Mouse (Mus musculus) intestine, embryonic 16.5 days (tissue): ENCODE results near the gene Slc1a5. TPM values are rescaled to one million over a fixed set of nuclear protein-coding genes. Genes with fewer than 3 reads are reported as not detected.
A peak's percentile ranks its signal among the peaks of the same experiment; 100 is the strongest.

Experiments used
- ATAC-seq: fragments of 200-750 bp; cut with Nextera tagmentation; 2 replicates; pipeline ENCODE4 v1.8.0; 2017; ENCODE audit warnings: moderate TSS enrichment, moderate library complexity
- H3K27ac ChIP-seq: fragments of 300-500 bp; sonication (generic); 2 replicates; pipeline ENCODE4 v1.5.1; 2014; ENCODE audit warnings: mild to moderate bottlenecking, low read length
- H3K27me3 ChIP-seq: fragments of 300-500 bp; sonication (generic); replicated peaks from 2 replicates; pipeline ENCODE4 v1.6.1; 2014; ENCODE audit warnings: low read length, control low read depth, mixed read lengths; ENCODE audit not compliant: control insufficient read depth, insufficient read depth
- H3K36me3 ChIP-seq: fragments of 300-500 bp; sonication (generic); 2 replicates; pipeline ENCODE4 v1.6.1; 2014; ENCODE audit warnings: low read length, control low read depth; ENCODE audit not compliant: control insufficient read depth, insufficient read depth
- H3K4me1 ChIP-seq: fragments of 300-500 bp; sonication (generic); 2 replicates; pipeline ENCODE4 v1.6.1; 2014; ENCODE audit warnings: low read length, control low read depth, mixed read lengths; ENCODE audit not compliant: control insufficient read depth, insufficient read depth
- H3K4me2 ChIP-seq: fragments of 300-500 bp; sonication (generic); 2 replicates; pipeline ENCODE4 v1.6.1; 2014; ENCODE audit warnings: low read depth, low read length, control low read depth
- H3K4me3 ChIP-seq: fragments of 300-500 bp; sonication (generic); 2 replicates; pipeline ENCODE4 v1.5.1; 2014; ENCODE audit warnings: mild to moderate bottlenecking, low read length
- H3K9ac ChIP-seq: fragments of 300-500 bp; sonication (generic); 2 replicates; pipeline ENCODE4 v1.6.1; 2014; ENCODE audit warnings: low read depth, low read length
- H3K9me3 ChIP-seq: fragments of 300-500 bp; sonication (generic); 2 replicates; pipeline ENCODE4 v1.6.1; 2016; ENCODE audit warnings: low read length, control low read depth; ENCODE audit not compliant: control insufficient read depth
- WGBS: fragments of 180-500 bp; shearing (Covaris S2); extraction: QIAGEN DNeasy Blood & Tissue Kit; methylation state at CpG from one replicate; pipeline ENCODE4 v1.1.7; 2014; 5-methylcytosine and 5-hydroxymethylcytosine counted together
- polyA plus RNA-seq: library from polyadenylated mRNA; unstranded; fragments of >200 nt; fragmentation: Nextera tagmentation; extraction: Ambion mirVana; gene quantifications from 2 replicates; pipeline ENCODE4 v1.2.1, GENCODE M21; 2015

Slc1a5 gene
- polyA plus RNA-seq: 44.5 and 49.0 TPM in 2 replicates

DNA sequence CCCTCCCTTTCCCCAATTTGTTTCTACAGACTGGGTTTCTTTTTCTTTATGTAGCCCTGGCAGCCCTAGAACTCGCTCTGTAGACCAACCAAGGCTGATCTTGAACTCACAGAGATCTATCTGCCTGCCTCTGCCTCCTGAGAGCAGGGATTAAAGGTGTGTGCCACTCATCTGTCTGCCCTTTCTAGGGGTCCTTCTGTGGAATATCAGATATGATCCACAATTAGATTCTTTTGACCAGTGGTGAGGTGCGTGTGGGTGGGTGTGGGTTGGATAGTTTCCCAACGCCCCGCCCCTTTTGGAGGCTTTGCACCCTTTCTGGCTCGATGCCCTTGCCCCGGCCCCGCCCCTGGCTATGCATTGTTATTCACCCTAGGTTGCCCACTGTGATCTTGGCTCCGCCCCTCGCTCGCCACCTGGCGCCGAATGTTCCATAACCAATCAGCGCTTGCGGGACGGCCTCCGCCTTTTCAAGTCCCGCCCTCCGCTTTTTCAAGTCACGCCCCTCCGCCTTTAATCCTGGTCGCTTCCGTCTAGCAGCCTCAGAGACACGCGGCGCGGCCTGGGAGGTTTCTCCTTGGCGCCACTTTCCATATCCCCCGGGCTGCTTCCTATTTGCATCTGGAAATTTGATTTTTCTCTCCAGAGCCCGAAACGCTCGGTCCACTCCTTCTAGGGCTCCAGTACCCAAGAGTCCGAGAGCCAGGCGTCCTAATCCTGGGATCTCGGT is at the start of gene Slc1a5:
Gene Slc1a5, plus strand, starts transcription at position 516 of the 730 bp plus-strand sequence.
- peak within 1 kb of the TSS; percentile 82 for H3K9ac ChIP-seq
- no peaks in the 10 kb centered on the region for H3K36me3 ChIP-seq
- H3K4me3 ChIP-seq: peak within 1 kb of the TSS; percentile 78
- H3K4me1 ChIP-seq: peaks cover 25% of the 10 kb centered on the region; the same call in 1 of the 2 replicates
- H3K27me3 ChIP-seq: no peaks in the 10 kb centered on the region
- H3K4me2 ChIP-seq: peak within 1 kb of the TSS; percentile 97
- peak; percentile 76 for ATAC-seq
- H3K27ac ChIP-seq: peak within 1 kb of the TSS; percentile 68
- no peaks in the 10 kb centered on the region for H3K9me3 ChIP-seq
- 3% methylated on average over 34 of the region's 34 CpGs for WGBS

DNA sequence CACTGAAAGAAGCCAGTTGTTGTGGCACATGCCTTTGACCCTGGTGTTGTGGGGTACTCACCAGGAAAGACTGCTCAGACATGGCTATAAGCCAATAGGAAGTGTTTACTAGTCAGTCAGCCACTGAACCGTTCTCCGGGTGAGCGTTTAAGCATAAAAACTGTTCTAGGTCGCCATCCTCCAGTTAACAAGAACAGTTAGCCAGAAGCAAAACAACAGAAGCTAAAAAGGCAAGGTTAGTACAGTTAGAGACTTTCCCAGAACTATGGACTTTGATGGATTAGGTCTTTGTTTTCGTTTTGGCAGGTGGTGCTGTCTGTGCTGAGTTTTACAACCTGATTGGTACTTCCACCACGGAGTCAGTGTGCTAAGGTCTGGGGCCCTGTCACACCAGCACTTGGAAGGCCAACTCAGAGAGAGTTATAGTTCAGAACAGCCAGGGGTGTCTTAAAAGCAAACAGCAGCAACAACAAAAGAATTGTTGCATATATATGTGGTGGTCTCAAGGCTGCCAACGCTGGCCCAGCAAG is 49.2 kb upstream of the Slc1a5 start:
- Histone ChIP-seq H3K27ac (peak overlapping the region; percentile 38; the same call in 1 of the 2 replicates), H3K4me1 (peaks cover 11% of the 10 kb centered on the region)
- ATAC-seq: peak; percentile 64

DNA sequence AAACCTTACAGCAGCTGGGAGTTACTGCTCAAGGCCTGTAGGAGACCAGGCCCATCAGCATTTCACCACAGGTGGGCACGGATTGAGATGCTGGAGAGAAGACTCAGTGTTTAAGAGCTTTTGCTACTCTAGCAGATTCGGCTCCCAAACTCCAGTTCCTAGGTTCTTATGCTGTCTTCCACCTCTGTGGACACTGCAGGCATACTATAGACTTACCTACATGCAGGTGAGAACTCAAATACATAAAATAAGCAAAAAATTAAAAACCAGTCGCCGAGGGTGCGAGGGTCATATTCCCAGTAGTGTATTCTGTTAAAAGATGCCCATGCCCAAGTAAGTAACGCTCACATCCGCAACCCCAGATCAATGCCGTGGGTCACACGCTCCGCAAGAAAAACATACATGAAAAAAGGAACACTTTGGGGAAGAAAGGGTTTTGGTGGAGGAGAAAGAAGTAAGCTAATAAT is 43.5 kb upstream of the Slc1a5 start:
- no peaks in the 10 kb centered on the region for H3K9me3 ChIP-seq
- ATAC-seq: peak; percentile 30
- peak overlapping the region; percentile 84 for H3K4me3 ChIP-seq
- WGBS: 38% methylated on average over 10 of the region's 10 CpGs
- H3K4me1 ChIP-seq: peaks cover 9% of the 10 kb centered on the region
- no peaks in the 10 kb centered on the region for H3K36me3 ChIP-seq
- H3K9ac ChIP-seq: peak overlapping the region; percentile 40; the same call in 1 of the 2 replicates
- H3K4me2 ChIP-seq: peak overlapping the region; percentile 43
- no peaks in the 10 kb centered on the region for H3K27me3 ChIP-seq
- no peak overlapping the region for H3K27ac ChIP-seq

More for the DNA sequence above, 49.2 kb upstream of the Slc1a5 start:
- no peak overlapping the region for H3K4me3 ChIP-seq
- H3K9ac ChIP-seq: no peak overlapping the region
- no peaks in the 10 kb centered on the region for H3K9me3 ChIP-seq
- H3K36me3 ChIP-seq: no peaks in the 10 kb centered on the region
- H3K27me3 ChIP-seq: no peaks in the 10 kb centered on the region
- WGBS: 46% methylated on average over 7 of the region's 7 CpGs
- H3K4me2 ChIP-seq: no peak overlapping the region

DNA sequence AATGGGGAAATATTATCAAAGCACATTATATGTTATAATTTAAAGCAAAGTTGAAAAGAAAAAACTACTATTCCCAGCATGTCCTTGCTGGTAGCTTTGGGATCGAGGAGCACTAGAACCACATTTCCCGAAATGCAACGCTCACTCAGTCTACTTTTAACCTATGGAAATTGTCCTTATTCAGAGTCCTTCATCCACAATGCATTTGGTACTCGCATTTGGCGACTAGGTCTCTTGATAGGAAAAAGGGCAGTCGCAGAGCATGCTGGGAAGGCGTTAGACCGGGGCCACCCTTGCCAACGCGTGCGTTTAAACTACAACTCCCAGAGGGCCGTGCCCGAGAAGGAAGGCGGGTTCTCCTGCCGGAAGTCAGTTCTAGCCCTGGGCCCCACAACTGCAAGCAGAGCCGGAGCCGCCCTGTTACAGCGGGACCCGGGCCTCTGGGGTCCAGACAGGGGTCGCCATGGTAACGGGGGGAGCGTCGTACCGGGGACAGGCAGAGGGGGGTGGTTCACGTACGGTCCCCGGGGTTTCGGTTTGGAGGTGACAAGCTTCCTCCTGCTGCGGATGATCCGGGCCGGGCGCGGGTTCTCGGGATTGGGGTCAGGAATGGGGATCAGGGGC is 43.0 kb upstream of the Slc1a5 start, which contains the start of gene Ap2s1:
Gene Ap2s1, plus strand, starts transcription at position 338 of the 624 bp plus-strand sequence.
- ATAC-seq: peak; percentile 98
- peak within 1 kb of the TSS; percentile 84 for H3K4me3 ChIP-seq
- H3K27ac ChIP-seq: 0 out of 2 replicates have a peak within 1 kb of the TSS, but pooled peaks have one; percentile 35
- H3K9ac ChIP-seq: peak within 1 kb of the TSS; percentile 94
- no peaks in the 10 kb centered on the region for H3K9me3 ChIP-seq
- peak within 1 kb of the TSS; percentile 79 for H3K4me2 ChIP-seq
- peaks cover 9% of the 10 kb centered on the region for H3K4me1 ChIP-seq
- no peaks in the 10 kb centered on the region for H3K27me3 ChIP-seq
- H3K36me3 ChIP-seq: no peaks in the 10 kb centered on the region
- WGBS: under 1% methylated on average over 34 of the region's 34 CpGs

DNA sequence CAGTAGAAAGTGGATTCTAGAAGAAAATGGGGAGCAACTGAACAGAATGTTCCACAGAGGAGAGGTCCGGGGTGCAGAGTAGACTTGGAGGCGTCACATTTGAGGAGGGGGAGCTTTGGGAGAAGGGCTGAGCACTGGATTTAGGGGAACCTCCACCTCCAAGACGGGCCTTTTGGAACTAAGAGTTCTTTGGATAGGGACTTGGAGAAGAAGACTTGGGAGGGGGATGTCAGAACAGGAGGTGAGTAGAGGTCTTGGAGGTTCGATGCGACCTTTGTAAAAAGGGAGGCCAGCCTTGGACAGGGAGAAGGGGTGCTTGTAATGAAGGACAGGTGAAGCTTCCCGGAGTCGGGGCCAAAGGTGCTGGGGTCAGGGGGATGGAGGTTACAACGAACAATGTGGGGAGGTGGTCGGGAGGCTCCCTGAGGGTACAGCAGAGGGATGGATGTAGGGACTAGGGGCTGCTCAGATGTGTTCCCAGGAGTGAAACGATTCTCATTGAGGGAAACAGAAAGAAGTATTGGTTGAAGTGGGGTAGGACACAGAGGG is 42.0 kb upstream of the Slc1a5 start:
- Histone ChIP-seq H3K4me1 (peaks cover 9% of the 10 kb centered on the region), H3K36me3 (peaks cover 3% of the 10 kb centered on the region; the same call in 1 of the 2 replicates), H3K4me3 (peak overlapping the region; percentile 84), H3K27me3 (no peaks in the 10 kb centered on the region), H3K9ac (peak overlapping the region; percentile 94), H3K4me2 (peak overlapping the region; percentile 79), H3K27ac (0 out of 2 replicates have a peak overlapping the region, but pooled peaks have one; percentile 35), H3K9me3 (no peaks in the 10 kb centered on the region)
- WGBS: 51% methylated on average over 10 of the region's 10 CpGs
- no peak for ATAC-seq

DNA sequence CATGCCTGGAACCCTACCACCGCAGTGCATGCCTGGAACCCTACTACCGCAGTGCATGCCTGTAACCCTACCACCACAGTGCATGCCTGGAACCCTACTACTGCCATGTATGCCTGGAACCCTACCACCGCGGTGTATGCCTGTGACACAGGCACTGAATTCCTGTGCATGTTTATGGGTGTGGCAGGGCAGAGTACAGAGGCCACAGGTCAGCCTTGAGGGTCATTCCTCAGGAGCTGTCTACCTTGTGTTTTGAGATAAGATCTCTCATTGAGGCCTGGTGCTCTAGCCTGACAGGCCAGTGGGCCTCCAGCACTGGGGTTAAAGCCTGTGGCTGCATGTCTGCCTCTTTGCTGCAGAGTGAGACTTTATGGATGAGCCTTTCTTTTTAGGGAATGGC is 35.8 kb upstream of the Slc1a5 start:
- H3K9ac ChIP-seq: no peak overlapping the region
- peak; percentile 77 for ATAC-seq

DNA sequence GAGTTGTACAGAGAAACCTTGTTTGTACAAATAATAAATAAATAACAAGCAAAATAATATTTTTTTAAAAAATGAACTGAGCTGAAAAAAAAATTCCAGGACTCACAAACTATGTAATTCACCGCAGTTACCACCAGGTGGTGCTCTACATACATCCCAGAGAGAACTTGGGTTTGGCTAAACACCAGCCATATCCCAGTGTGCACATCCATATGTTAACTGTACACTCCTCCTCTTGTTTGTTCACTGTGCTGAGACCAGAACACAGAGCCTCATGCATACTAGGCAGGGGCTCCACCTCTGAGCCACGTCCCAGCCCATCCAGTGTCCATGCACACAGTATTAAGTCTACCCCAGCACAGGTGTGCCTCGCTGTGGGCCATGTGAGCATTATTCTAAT is 35.0 kb upstream of the Slc1a5 start:
- Histone ChIP-seq H3K36me3 (peaks cover 11% of the 10 kb centered on the region), H3K27me3 (no peaks in the 10 kb centered on the region), H3K4me3 (no peak overlapping the region), H3K4me1 (no peaks in the 10 kb centered on the region), H3K27ac (no peak overlapping the region), H3K9me3 (no peaks in the 10 kb centered on the region), H3K9ac (no peak overlapping the region), H3K4me2 (no peak overlapping the region)
- 55% methylated on average over 3 of the region's 3 CpGs for WGBS
- ATAC-seq: peak; percentile 43

More for the DNA sequence above, 35.8 kb upstream of the Slc1a5 start:
- Histone ChIP-seq H3K27me3 (no peaks in the 10 kb centered on the region), H3K27ac (no peak overlapping the region), H3K9me3 (no peaks in the 10 kb centered on the region), H3K4me1 (no peaks in the 10 kb centered on the region), H3K4me3 (no peak overlapping the region), H3K4me2 (no peak overlapping the region), H3K36me3 (peaks cover 11% of the 10 kb centered on the region)
- WGBS: 70% methylated on average over 4 of the region's 4 CpGs

DNA sequence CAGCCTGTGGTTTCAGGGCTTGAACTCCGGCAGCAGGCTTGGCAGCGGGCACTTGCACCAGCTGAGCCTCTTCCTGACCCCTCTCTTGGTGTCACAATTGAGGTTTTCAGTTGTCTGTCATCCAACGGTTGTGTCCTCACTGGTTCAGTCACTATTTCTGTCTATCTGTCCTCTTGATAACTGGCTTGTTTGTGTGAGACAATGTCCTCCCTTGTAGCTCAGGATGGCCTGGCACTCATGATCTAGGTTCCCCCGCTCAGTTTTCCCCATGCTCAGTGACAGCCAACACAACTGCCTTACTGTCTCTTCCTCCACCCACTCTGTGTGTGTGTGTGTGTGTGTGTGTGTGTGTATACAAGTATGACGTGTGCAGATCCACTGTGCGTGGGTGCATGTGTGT is 33.5 kb upstream of the Slc1a5 start:
- Histone ChIP-seq H3K9me3 (no peaks in the 10 kb centered on the region), H3K9ac (no peak overlapping the region), H3K36me3 (peaks cover 11% of the 10 kb centered on the region), H3K4me2 (no peak overlapping the region), H3K27ac (no peak overlapping the region), H3K27me3 (no peaks in the 10 kb centered on the region), H3K4me3 (no peak overlapping the region), H3K4me1 (no peaks in the 10 kb centered on the region)
- ATAC-seq: no peak
- WGBS: 94% methylated on average over 6 of the region's 6 CpGs

DNA sequence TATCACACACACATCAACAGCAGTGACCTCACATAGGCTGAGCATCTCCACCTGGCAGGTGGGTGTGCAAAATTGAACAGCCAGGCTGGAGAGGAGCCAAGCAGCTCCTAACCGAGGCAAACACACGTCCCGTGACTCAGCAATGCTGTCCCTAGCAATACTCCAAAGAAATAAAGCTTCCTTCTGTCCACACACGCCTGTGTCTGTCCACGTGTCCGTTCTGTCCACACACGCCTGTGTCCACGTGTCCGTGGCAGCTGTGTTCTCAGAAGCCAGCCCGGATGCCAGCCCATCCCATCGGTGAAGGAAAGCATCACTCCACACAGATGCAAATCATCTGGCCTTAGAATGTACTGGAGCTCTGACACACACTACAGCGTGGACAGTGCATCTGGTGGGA is 29.1 kb upstream of the Slc1a5 start:
- Histone ChIP-seq H3K27me3 (no peaks in the 10 kb centered on the region), H3K4me3 (no peak overlapping the region), H3K9me3 (no peaks in the 10 kb centered on the region), H3K36me3 (peaks cover 7% of the 10 kb centered on the region; the same call in 1 of the 2 replicates), H3K9ac (no peak overlapping the region), H3K27ac (no peak overlapping the region), H3K4me2 (no peak overlapping the region), H3K4me1 (no peaks in the 10 kb centered on the region)
- no peak for ATAC-seq
- WGBS: 85% methylated on average over 12 of the region's 12 CpGs
